Mouse (Mus musculus) liver, embryonic 14.5 days (tissue): ENCODE measurements at regions not wholly inside any gene's neighbourhood (a gene's known extent, or its start where the extent isn't known, plus 50 kb on each side); places are given as distances from the start of the nearest gene placed in this dataset.

ENCODE experiments used
- CTCF ChIP-seq: IDR thresholded peaks from 2 replicates; pipeline ENCODE4 v1.5.1; 2016; ENCODE audit warnings: antibody characterized with exemption, low read depth, control low read depth
- EP300 ChIP-seq: IDR thresholded peaks from 2 replicates; pipeline ENCODE4 v1.6.1; 2016; ENCODE audit warnings: antibody characterized with exemption, low read depth

GRCm38 (mm10) chr10:99430669-99431561, 167.9 kb downstream of the Dusp6 start:
- no peak for TF ChIP-seq CTCF
- no peak for TF ChIP-seq EP300
